Mouse (Mus musculus) bone marrow macrophage, adult 2 months (primary cell): ENCODE data around the gene Cacna2d3.

Experiments used
- CTCF ChIP-seq: IDR thresholded peaks from 2 replicates; pipeline ENCODE4 v1.5.1; 2012; ENCODE audit warnings: low read depth, mild to moderate bottlenecking, low read length, moderate library complexity
- POLR2A ChIP-seq: IDR thresholded peaks from 2 replicates; pipeline ENCODE4 v1.6.1; 2012; ENCODE audit warnings: mild to moderate bottlenecking, low read depth, low read length, borderline replicate concordance

DNA sequence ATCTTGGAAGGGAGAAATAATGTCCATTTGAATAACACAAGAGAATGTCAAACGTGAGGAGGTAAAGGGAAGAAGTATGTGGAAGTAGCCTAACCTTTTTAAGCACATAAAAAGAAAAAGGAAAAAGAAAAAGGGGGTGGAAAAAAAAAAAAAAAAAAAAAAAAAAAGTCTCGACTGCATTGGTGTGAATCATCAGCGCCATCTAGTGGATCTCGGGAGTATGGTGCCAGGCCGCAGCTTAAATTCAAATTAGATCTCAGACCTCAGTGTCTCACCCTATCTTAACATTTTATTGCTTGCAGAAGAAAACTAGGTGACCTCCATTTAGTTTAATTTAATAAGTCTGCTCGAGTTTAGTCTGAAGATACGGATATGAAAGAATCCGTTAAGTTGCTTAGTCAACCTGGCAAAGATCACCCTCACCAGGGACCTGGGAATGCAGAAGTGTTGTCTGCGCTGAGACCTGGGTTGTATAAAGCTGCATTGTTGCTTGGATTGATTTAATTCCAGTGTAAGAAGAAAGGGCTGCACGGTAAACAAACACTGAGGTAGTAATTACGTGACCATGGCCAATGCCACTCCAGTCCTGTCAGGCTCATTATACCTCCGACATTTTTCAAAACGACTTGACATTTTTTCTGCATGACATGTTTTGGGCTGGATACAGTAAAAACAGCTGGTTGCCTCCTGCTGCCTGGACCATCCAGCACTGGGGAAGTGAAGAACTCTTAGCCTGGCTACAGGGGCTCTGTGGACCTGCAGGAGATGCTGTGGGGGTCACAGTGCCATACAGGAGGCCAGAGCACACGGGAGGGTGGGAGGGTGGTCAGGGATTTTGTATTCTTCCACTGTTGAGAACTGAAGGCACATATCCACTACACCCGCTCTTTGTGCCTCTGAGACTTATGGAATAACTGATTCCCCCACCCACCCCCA lies 278.3 kb downstream of the Cacna2d3 start:
- peak; percentile 67 for TF ChIP-seq CTCF
- no peak for TF ChIP-seq POLR2A
